Mouse (Mus musculus) neural tube, embryonic 14.5 days (tissue): Measurements from ENCODE around the gene Sf3a1. TPM values are rescaled to one million over a fixed set of nuclear protein-coding genes. Genes with fewer than 3 reads are reported as not detected.

Experiments
- ATAC-seq: fragments of 200-750 bp; cut with Nextera tagmentation; 2 replicates; pipeline ENCODE4 v1.8.0; 2017; ENCODE audit warnings: low read depth, mild to moderate bottlenecking, moderate TSS enrichment, moderate library complexity
- H3K27ac ChIP-seq: fragments of 300-500 bp; sonication (generic); 2 replicates; pipeline ENCODE4 v1.5.1; 2014; ENCODE audit warnings: low read depth, mild to moderate bottlenecking, control low read depth, low read length, moderate library complexity, mixed read lengths
- H3K27me3 ChIP-seq: fragments of 300-500 bp; sonication (generic); 2 replicates; pipeline ENCODE4 v1.6.1; 2014; ENCODE audit warnings: low read length; ENCODE audit not compliant: control insufficient read depth, insufficient read depth
- H3K36me3 ChIP-seq: fragments of 300-500 bp; sonication (generic); 2 replicates; pipeline ENCODE4 v1.6.1; 2014; ENCODE audit warnings: low read length, mixed read lengths; ENCODE audit not compliant: control insufficient read depth, insufficient read depth
- H3K4me1 ChIP-seq: fragments of 300-500 bp; sonication (generic); 2 replicates; pipeline ENCODE4 v1.6.1; 2014; ENCODE audit warnings: low read length; ENCODE audit not compliant: control insufficient read depth, insufficient read depth
- H3K4me2 ChIP-seq: fragments of 300-500 bp; sonication (generic); 2 replicates; pipeline ENCODE4 v1.6.1; 2014; ENCODE audit warnings: mild to moderate bottlenecking, low read depth, low read length, control low read depth
- H3K4me3 ChIP-seq: fragments of 300-500 bp; sonication (generic); 2 replicates; pipeline ENCODE4 v1.5.1; 2014; ENCODE audit warnings: low read depth, low read length, control low read depth, mixed read lengths
- H3K9ac ChIP-seq: fragments of 300-500 bp; sonication (generic); replicated peaks from 2 replicates; pipeline ENCODE4 v1.6.1; 2014; ENCODE audit warnings: low read depth, mild to moderate bottlenecking, control low read depth, low read length, mixed read lengths
- H3K9me3 ChIP-seq: fragments of 300-500 bp; sonication (generic); 2 replicates; pipeline ENCODE4 v1.6.1; 2016; ENCODE audit warnings: low read length; ENCODE audit not compliant: control insufficient read depth
- WGBS: fragments of 180-500 bp; shearing (Covaris S2); extraction: QIAGEN DNeasy Blood & Tissue Kit; methylation state at CpG from one replicate; pipeline ENCODE4 v1.1.7; 2014; 5-methylcytosine and 5-hydroxymethylcytosine counted together
- polyA plus RNA-seq: library from polyadenylated mRNA; unstranded; fragments of >200 nt; fragmentation: Nextera tagmentation; extraction: Ambion mirVana; gene quantifications from 2 replicates; pipeline ENCODE4 v1.2.1, GENCODE M21; 2014

Sf3a1 gene
- polyA plus RNA-seq, 1 experiment from 2014 or later, result 53.0 TPM

GRCm38 (mm10) chr11:4147098-4147497, 13.1 kb upstream of the Sf3a1 start:
- Histone ChIP-seq H3K9me3 (no peaks in the 10 kb centered on the region), H3K36me3 (peaks cover 19% of the 10 kb centered on the region), H3K9ac (no peak overlapping the region), H3K27me3 (no peaks in the 10 kb centered on the region), H3K4me2 (no peak overlapping the region), H3K4me1 (no peaks in the 10 kb centered on the region), H3K4me3 (no peak overlapping the region), H3K27ac (no peak overlapping the region)
- no peak for ATAC-seq
- WGBS, result 90% methylated on average over 10 of the region's 10 CpGs

- no peaks in the 10 kb centered on the region for H3K4me1 ChIP-seq
- no peak overlapping the region for H3K27ac ChIP-seq
- 88% methylated on average over 5 of the region's 5 CpGs for WGBS
- no peak overlapping the region for H3K4me3 ChIP-seq
- ATAC-seq, result no peak
- peaks cover 10% of the 10 kb centered on the region; the same call in 1 of the 2 replicates for H3K36me3 ChIP-seq
- H3K4me2 ChIP-seq, result no peak overlapping the region
- no peaks in the 10 kb centered on the region for H3K9me3 ChIP-seq
- no peaks in the 10 kb centered on the region for H3K27me3 ChIP-seq
- H3K9ac ChIP-seq, result no peak overlapping the region
Measured at GRCm38 (mm10) chr11:4148120-4148519, 12.0 kb upstream of the Sf3a1 start.

- Histone ChIP-seq H3K4me2 (no peak overlapping the region), H3K27ac (no peak overlapping the region), H3K9me3 (no peaks in the 10 kb centered on the region), H3K27me3 (no peaks in the 10 kb centered on the region), H3K4me1 (no peaks in the 10 kb centered on the region), H3K9ac (no peak overlapping the region), H3K36me3 (peaks cover 5% of the 10 kb centered on the region; the same call in 1 of the 2 replicates), H3K4me3 (no peak overlapping the region)
- WGBS, result 89% methylated on average over 9 of the region's 9 CpGs
- no peak for ATAC-seq
Measured at GRCm38 (mm10) chr11:4148536-4149156, 11.5 kb upstream of the Sf3a1 start.

GRCm38 (mm10) chr11:4149886-4150285, 10.3 kb upstream of the Sf3a1 start:
- Histone ChIP-seq H3K4me3 (no peak overlapping the region), H3K27ac (no peak overlapping the region), H3K4me2 (no peak overlapping the region), H3K9ac (no peak overlapping the region), H3K36me3 (no peaks in the 10 kb centered on the region), H3K9me3 (no peaks in the 10 kb centered on the region), H3K4me1 (no peaks in the 10 kb centered on the region), H3K27me3 (no peaks in the 10 kb centered on the region)
- WGBS, result 90% methylated on average over 6 of the region's 6 CpGs
- ATAC-seq, result no peak

- H3K36me3 ChIP-seq, result no peaks in the 10 kb centered on the region
- no peak overlapping the region for H3K4me3 ChIP-seq
- no peaks in the 10 kb centered on the region for H3K27me3 ChIP-seq
- ATAC-seq, result no peak
- no peak overlapping the region for H3K27ac ChIP-seq
- H3K4me1 ChIP-seq, result no peaks in the 10 kb centered on the region
- no peak overlapping the region for H3K4me2 ChIP-seq
- WGBS, result 96% methylated on average over 7 of the region's 7 CpGs
- H3K9me3 ChIP-seq, result no peaks in the 10 kb centered on the region
- H3K9ac ChIP-seq, result no peak overlapping the region
Measured at GRCm38 (mm10) chr11:4153694-4154093, 6.5 kb upstream of the Sf3a1 start.

- H3K27ac ChIP-seq, result no peak overlapping the region
- WGBS, result 81% methylated on average over 5 of the region's 5 CpGs
- ATAC-seq, result no peak
Measured at GRCm38 (mm10) chr11:4155641-4156040, 4.5 kb upstream of the Sf3a1 start.

GRCm38 (mm10) chr11:4158676-4159075, 1.5 kb upstream of the Sf3a1 start:
- Histone ChIP-seq H3K9ac (no peak overlapping the region), H3K9me3 (no peaks in the 10 kb centered on the region), H3K36me3 (peaks cover 14% of the 10 kb centered on the region), H3K4me1 (peaks cover 29% of the 10 kb centered on the region), H3K4me2 (no peak overlapping the region), H3K4me3 (no peak overlapping the region), H3K27me3 (no peaks in the 10 kb centered on the region), H3K27ac (no peak overlapping the region)
- WGBS, result 96% methylated on average over 3 of the region's 3 CpGs
- ATAC-seq, result no peak

More at GRCm38 (mm10) chr11:4155641-4156040, 4.5 kb upstream of the Sf3a1 start:
- H3K4me3 ChIP-seq, result no peak overlapping the region
- H3K9me3 ChIP-seq, result no peaks in the 10 kb centered on the region
- no peak overlapping the region for H3K4me2 ChIP-seq
- H3K4me1 ChIP-seq, result peaks cover 5% of the 10 kb centered on the region; the same call in 1 of the 2 replicates
- no peaks in the 10 kb centered on the region for H3K27me3 ChIP-seq
- no peak overlapping the region for H3K9ac ChIP-seq
- no peaks in the 10 kb centered on the region for H3K36me3 ChIP-seq

GRCm38 (mm10) chr11:4160758-4161480, 769 bp downstream of the Sf3a1 start:
- H3K9me3 ChIP-seq, result no peaks in the 10 kb centered on the region
- peak overlapping the region; percentile 82 for H3K4me3 ChIP-seq
- H3K4me1 ChIP-seq, result peaks cover 29% of the 10 kb centered on the region
- no peak for ATAC-seq
- H3K27ac ChIP-seq, result peak overlapping the region; percentile 91
- WGBS, result 6% methylated on average over 15 of the region's 15 CpGs
- H3K27me3 ChIP-seq, result no peaks in the 10 kb centered on the region
- peaks cover 30% of the 10 kb centered on the region for H3K36me3 ChIP-seq
- peak overlapping the region; percentile 82 for H3K9ac ChIP-seq
- peak overlapping the region; percentile 90 for H3K4me2 ChIP-seq

- Histone ChIP-seq H3K9me3 (no peaks in the 10 kb centered on the region), H3K36me3 (peaks cover 61% of the 10 kb centered on the region), H3K4me2 (no peak overlapping the region), H3K4me1 (peaks cover 26% of the 10 kb centered on the region), H3K4me3 (no peak overlapping the region), H3K27ac (no peak overlapping the region), H3K9ac (no peak overlapping the region), H3K27me3 (no peaks in the 10 kb centered on the region)
- no peak for ATAC-seq
- WGBS, result 94% methylated on average over 2 of the region's 2 CpGs
Measured at GRCm38 (mm10) chr11:4164701-4165100, 4.6 kb downstream of the Sf3a1 start.
